Mouse (Mus musculus) testis, adult 2 months (tissue): ENCODE data around the gene H13. TPM values are rescaled to one million over a fixed set of nuclear protein-coding genes. Genes with fewer than 3 reads are reported as not detected.
A peak's percentile ranks its signal among the peaks of the same experiment; 100 is the strongest.

ENCODE experiments used
- H3K27ac ChIP-seq: fragments of 200-500 bp; 2 replicates; pipeline ENCODE4 v1.5.1; 2012; ENCODE audit warnings: low read depth, low read length; ENCODE audit not compliant: control insufficient read depth, insufficient read depth
- H3K27me3 ChIP-seq: fragments of 200-500 bp; 2 replicates; pipeline ENCODE4 v1.6.1; 2012; ENCODE audit warnings: mild to moderate bottlenecking, low read length, moderate library complexity; ENCODE audit not compliant: control insufficient read depth, insufficient read depth
- H3K36me3 ChIP-seq: fragments of 200-500 bp; 2 replicates; pipeline ENCODE4 v1.6.1; 2012; ENCODE audit warnings: mild to moderate bottlenecking, low read length; ENCODE audit not compliant: control insufficient read depth, insufficient read depth
- H3K4me1 ChIP-seq: fragments of 200-500 bp; 2 replicates; pipeline ENCODE4 v1.6.1; 2012; ENCODE audit warnings: low read length; ENCODE audit not compliant: control insufficient read depth, insufficient read depth
- H3K4me3 ChIP-seq: fragments of 200-500 bp; 2 replicates; pipeline ENCODE4 v1.5.1; 2012; ENCODE audit warnings: low read depth, mild to moderate bottlenecking, low read length, moderate library complexity, mixed read lengths; ENCODE audit not compliant: control insufficient read depth
- CTCF ChIP-seq: fragments of 200-500 bp; IDR thresholded peaks from 2 replicates; pipeline ENCODE4 v1.5.1; 2012; ENCODE audit warnings: low read depth, mild to moderate bottlenecking, inconsistent platforms, low read length, moderate library complexity; ENCODE audit not compliant: control insufficient read depth, insufficient read depth, insufficient replicate concordance
- POLR2A ChIP-seq: fragments of 200-500 bp; IDR thresholded peaks from 2 replicates; pipeline ENCODE4 v1.6.1; 2012; ENCODE audit warnings: low read depth, mild to moderate bottlenecking, inconsistent platforms, low read length, moderate library complexity; ENCODE audit not compliant: control insufficient read depth
- polyA plus RNA-seq: library from polyadenylated mRNA; depleted of rRNA; stranded (reverse); fragments of >200 nt; gene quantifications from 2 replicates; pipeline ENCODE4 v1.2.3, GENCODE M21; 2012

Gene H13
- polyA plus RNA-seq, 1 experiment: 84.7 TPM

DNA sequence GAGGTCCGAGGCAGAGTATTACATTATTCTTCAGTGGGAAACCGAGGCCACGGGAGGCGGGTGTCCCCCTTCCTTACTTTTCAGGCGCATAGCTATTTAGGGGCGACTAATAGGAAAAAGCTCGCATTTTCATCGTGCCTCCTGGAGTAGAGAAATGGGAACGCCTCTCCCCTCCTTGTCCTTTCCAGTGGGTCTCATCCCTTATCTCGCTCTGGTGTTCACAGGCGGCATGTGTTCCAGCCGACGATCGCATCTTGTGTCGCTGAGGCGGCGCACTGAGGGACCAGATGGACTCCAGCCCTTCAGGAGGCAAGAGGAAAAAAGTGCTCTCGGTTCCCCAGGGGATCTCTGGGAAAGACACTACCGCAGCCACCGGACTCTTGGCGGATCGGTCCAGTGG lies 67.5 kb downstream of the H13 start:
- Histone ChIP-seq H3K36me3 (no peaks in the 10 kb centered on the region), H3K4me1 (peaks cover 38% of the 10 kb centered on the region), H3K27me3 (no peaks in the 10 kb centered on the region), H3K27ac (peak overlapping the region; percentile 41; the same call in 1 of the 2 replicates), H3K4me3 (peak overlapping the region; percentile 72)
- TF ChIP-seq CTCF: no peak
- no peak for TF ChIP-seq POLR2A

DNA sequence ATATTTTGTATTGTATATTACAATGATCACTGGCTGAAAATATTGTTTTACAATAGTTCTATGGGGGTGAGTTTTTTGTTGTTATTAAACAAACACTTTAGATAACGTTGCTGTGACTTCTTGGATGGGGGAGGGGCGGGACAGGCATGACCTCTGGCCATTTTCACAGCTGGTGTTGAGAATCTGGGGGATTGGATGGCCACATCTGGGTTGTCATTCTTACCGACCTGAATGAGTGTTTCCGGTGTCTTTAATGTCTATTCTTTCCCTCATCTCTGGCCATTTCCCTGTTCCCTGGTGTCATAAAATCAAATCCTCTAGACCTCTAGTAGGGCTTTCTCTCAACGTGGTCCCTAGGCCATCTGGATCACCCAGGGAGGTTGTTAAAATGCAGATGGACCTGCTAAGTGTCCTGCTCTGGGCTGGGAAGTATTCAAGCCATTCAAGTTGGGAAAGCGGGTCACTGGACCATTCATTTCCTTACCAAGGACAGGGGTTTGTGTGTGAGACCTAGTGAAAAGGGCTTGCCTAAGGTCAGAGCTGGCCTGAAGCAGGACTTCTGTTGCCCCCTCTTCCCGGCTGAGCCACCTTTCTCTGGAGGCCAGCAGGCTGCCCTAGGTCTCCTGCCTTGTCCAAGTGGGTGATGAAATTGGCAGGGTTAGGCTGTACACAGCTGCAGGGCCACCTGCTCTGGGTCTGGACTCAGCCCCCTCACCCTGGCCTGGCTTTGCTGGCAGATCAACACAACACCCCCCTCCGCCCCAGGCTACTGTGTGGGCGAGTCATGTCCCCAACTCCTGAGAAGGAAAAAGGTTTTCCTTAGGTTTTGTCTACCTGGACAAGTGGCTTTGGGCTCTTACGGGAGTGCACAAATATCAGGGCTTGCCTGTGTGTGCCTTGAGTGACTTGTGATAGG lies 68.3 kb downstream of the H13 start:
- Histone ChIP-seq H3K4me1 (peaks cover 38% of the 10 kb centered on the region), H3K27me3 (no peaks in the 10 kb centered on the region), H3K27ac (peak overlapping the region; percentile 15; the same call in 1 of the 2 replicates), H3K4me3 (peak overlapping the region; percentile 24), H3K36me3 (no peaks in the 10 kb centered on the region)
- TF ChIP-seq CTCF (no peak), POLR2A (no peak)

DNA sequence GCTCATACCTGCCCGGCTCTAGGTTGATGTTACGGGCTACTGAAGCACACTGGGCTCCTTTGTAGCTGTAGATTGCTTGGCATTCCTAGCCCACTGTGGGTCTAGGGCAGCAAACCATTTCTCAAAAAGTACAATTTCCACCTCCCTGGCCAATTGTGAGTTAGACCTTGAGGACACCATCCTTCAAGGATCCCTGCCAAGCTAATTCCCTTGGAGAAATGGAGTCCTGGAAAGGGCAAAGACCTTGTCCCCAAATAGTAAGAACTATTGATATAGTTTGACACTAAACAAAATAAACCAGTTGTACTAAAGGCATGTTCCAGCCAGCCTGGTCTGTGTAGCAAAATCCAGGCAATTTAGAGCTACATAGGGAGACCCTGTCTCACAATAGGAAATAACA lies 69.1 kb downstream of the H13 start:
- no peak for TF ChIP-seq CTCF
- TF ChIP-seq POLR2A: no peak
- Histone ChIP-seq H3K27ac (no peak overlapping the region), H3K4me3 (no peak overlapping the region), H3K4me1 (peaks cover 38% of the 10 kb centered on the region), H3K27me3 (no peaks in the 10 kb centered on the region), H3K36me3 (no peaks in the 10 kb centered on the region)

DNA sequence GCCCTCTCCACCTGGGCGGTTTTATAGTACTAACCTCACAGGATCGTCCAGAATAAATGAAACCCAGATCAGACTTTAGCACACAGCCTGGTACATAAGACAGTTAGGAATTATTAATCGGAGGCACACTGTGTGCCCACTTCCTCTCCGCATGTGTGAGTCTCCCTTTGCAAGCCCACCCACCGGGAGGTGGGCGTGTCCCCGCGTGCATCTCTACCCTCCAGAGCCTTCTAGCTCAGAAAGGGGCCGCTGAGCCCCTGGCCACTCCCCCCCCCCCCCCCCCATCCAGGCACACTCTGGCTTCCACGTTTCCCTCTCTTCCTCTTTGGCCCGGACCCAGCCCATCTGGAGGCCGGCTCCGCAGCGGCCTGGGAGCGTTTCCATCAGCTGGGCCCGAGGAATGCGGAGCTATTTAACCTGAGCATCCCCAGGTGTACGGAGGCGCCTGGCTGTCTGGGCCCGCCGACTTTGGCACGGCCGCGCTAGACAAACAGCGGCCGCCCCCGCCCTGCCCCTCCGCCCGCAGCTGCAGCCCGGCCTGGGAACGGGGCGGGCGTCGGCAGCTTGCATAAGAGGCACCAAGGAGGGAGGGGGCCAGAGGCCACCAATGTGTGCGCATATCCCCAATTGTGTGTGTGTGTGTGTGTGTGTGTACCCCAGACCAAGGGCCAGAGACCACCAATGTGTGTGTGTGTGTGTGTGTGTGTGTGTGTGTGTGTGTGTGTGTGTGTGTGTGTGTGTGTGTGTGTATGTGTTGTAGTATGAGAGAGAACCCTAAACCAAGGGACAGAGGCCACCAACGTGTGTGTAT lies 70.0 kb downstream of the H13 start:
- Histone ChIP-seq H3K4me3 (no peak overlapping the region; the same call in 1 of the 2 replicates), H3K27me3 (no peaks in the 10 kb centered on the region), H3K27ac (peak overlapping the region; percentile 36), H3K36me3 (no peaks in the 10 kb centered on the region), H3K4me1 (peaks cover 38% of the 10 kb centered on the region)
- TF ChIP-seq POLR2A (no peak), CTCF (no peak)

DNA sequence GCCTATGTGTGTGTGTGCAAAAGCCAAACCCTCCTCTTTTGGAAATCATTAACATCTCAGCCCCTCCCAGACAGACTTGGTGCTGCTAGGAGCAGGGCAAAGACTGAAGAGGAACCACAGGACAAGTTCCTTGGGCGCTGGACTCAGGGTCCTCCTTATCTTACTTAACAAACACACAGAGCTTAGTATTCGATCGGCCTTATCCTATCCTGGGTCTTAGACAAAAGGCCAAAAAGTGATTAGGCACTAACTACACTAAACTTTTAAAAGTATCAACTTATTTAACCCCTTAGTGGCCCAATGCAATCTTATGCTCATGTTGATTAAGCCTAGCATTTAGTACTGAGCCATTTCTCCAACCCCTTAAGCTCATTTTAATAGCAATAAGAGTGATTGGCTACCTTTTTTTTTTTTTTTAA lies 70.6 kb downstream of the H13 start:
- no peaks in the 10 kb centered on the region for H3K27me3 ChIP-seq
- H3K4me1 ChIP-seq: peaks cover 34% of the 10 kb centered on the region
- H3K36me3 ChIP-seq: no peaks in the 10 kb centered on the region
- peak overlapping the region; percentile 36 for H3K27ac ChIP-seq
- TF ChIP-seq POLR2A: no peak
- TF ChIP-seq CTCF: no peak
- no peak overlapping the region for H3K4me3 ChIP-seq

DNA sequence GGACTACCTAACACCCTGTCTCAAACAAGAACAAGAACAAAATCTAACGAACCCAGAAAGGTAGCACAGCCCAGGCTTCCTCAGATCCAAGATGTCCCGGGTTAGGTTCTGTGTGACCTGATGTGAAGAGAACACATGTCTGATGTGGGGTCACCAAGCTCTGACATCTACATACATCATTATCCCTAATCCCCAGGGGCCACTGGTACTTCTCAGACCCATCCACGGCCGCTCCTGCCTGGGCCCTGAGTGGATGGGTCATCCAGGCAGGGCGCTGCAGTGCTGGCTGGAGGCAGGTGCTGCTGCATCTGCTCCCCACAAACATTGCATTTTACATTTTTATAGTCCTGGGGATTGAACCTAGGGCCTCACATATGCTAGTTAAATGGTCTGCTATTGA lies 71.2 kb downstream of the H13 start:
- Histone ChIP-seq H3K4me1 (peaks cover 29% of the 10 kb centered on the region), H3K27ac (no peak overlapping the region)
- no peak for TF ChIP-seq CTCF
- TF ChIP-seq POLR2A: no peak

DNA sequence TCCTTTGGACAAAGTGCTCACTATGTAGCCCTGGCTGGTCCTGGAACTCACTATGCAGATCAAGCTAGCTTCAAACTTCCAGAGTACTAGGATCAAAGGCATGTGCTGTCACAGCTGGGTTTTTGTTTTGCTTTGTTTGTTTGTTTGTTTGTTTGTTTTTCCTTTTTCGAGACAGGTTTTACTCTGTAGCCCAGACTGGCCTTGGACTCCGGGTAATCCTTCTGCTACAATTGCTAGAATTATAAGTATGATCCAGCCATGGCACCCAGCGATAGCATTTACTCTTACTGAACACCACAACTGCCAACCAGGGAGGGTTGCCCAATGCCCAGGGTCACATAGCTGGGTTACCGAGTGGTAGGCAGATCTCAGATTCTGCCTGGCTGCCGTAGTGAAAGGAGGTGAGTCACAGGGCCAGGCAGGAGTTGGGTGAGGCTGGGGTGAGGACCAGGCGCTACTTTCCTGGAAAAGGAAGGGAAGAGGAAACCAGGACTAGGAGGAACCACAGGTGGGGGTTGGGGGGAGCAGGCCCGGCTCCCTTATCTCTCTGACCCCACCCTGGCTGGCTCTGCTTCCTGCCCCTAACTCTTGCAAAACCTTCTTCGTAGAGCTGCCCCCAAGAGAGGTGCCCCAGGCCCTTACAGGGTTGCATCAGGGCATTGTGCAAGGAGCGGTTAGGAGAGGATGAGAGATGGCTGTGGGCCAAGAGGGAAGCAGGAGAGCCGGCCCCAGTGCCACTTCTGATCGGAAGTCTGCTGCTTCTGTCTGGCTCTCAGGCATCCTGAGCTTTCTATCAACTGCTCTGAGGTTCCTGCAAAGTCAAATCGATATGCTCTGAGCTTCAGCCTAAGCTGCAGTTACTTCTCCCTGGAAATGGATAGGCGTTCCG lies 72.1 kb downstream of the H13 start:
- TF ChIP-seq POLR2A (no peak), CTCF (no peak)
- Histone ChIP-seq H3K27me3 (no peaks in the 10 kb centered on the region), H3K4me1 (peaks cover 22% of the 10 kb centered on the region), H3K4me3 (no peak overlapping the region), H3K36me3 (no peaks in the 10 kb centered on the region), H3K27ac (no peak overlapping the region)

More for the DNA sequence above, 71.2 kb downstream of the H13 start:
- H3K27me3 ChIP-seq: no peaks in the 10 kb centered on the region
- H3K4me3 ChIP-seq: no peak overlapping the region
- H3K36me3 ChIP-seq: no peaks in the 10 kb centered on the region
